Mouse (Mus musculus): Measurements from ENCODE around the gene Gad1.

The Gad1 gene

DNA sequence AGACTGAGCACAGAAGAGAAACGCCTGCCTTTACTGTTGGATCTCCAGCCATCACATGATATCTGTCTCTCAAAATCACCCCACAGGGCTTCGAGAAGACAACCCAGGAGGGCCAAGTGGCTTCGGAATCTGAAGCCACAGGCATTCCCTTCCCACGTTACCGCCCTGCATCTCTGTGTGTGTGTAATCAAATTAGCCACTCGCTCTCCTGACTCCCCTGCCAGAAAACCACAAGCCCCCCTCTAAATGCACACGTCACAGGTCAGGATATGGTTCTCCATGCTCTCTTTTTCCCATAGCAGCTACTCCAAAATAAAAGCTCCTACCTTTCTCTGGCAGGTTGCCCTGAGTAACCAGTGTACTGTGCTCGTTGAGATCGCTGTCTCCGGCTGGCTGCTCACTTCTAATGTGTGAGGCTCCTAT, 76.5 kb downstream of the Gad1 start:
- peak; percentile 47 for DNase-seq (ENCODE audit: low read depth, low spot score)
- Histone ChIP-seq H3K36me3 (ENCODE audit: control insufficient read depth, insufficient read depth, low read length, poor library complexity, severe bottlenecking) (no peaks in the 10 kb centered on the region), H3K27me3 (ENCODE audit: control insufficient read depth, insufficient read depth, low read length, poor library complexity, severe bottlenecking) (no peaks in the 10 kb centered on the region)

DNA sequence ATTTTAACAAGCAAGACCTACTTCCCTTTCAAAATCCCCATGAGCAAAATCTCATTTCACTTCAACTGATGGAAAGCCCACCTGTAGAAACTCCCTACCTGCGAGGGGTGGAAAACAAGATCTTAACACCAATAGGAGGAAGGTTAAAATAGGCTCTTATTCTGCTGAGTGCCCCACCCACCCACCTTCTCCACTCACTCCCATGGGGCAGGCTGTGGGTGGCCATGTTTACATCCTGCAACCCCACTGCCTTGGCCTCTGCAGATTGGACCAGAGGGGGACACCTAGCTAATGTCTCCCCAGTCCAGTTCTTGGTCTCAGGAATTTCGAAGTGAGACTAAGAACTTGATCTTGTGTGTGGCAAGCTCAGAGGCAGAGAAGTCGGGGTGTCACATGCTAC, 77.0 kb downstream of the Gad1 start:
- DNase-seq (ENCODE audit: low read depth, low spot score), result peak; percentile 63
- Histone ChIP-seq H3K27me3 (ENCODE audit: control insufficient read depth, insufficient read depth, low read length, poor library complexity, severe bottlenecking) (no peaks in the 10 kb centered on the region), H3K36me3 (ENCODE audit: control insufficient read depth, insufficient read depth, low read length, poor library complexity, severe bottlenecking) (no peaks in the 10 kb centered on the region)

DNA sequence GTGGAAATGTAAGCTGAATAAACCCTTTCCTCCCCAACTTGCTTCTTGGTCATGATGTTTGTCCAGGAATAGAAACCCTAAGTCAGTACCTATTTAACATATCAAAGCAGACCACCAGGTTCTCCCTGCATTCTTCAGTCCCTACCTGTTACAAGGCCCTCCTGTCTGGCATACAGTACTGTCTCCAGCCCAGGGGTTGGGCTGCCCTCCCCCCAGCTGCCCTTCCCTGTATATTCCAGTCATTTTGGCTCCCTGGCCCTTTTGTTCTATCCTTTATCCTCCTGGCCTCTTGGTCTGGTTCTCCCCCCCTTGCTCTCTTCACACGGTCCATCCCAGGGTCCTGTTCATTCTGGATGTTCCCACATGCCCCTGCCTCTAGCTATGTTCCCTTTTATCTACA, 78.4 kb downstream of the Gad1 start:
- H3K36me3 ChIP-seq (ENCODE audit: control insufficient read depth, insufficient read depth, low read length, poor library complexity, severe bottlenecking), result no peaks in the 10 kb centered on the region
- no peaks in the 10 kb centered on the region for H3K27me3 ChIP-seq (ENCODE audit: control insufficient read depth, insufficient read depth, low read length, poor library complexity, severe bottlenecking)
- DNase-seq (ENCODE audit: low read depth, low spot score), result no peak

DNA sequence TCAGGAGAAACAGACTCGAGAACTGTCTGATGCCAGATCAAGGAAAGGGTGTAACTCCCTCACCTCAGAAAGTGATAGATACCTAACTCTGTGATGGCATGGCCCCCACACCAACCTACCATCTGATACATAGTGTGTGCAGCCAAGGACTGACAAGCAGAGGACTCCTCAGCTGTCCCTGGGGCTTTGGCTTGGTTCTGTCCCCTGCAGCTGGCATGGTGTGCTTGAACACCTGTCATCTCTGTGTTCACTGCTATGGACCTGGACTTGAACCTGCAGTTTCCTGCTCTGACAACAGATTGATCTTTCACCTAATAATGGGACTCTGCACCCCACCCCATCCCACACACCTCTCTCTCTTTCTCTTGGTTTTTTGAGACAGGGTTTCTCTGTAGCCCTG, 79.5 kb downstream of the Gad1 start:
- DNase-seq (ENCODE audit: low read depth, low spot score), result no peak
- H3K27me3 ChIP-seq (ENCODE audit: control insufficient read depth, insufficient read depth, low read length, poor library complexity, severe bottlenecking), result no peaks in the 10 kb centered on the region
- H3K36me3 ChIP-seq (ENCODE audit: control insufficient read depth, insufficient read depth, low read length, poor library complexity, severe bottlenecking), result no peaks in the 10 kb centered on the region

DNA sequence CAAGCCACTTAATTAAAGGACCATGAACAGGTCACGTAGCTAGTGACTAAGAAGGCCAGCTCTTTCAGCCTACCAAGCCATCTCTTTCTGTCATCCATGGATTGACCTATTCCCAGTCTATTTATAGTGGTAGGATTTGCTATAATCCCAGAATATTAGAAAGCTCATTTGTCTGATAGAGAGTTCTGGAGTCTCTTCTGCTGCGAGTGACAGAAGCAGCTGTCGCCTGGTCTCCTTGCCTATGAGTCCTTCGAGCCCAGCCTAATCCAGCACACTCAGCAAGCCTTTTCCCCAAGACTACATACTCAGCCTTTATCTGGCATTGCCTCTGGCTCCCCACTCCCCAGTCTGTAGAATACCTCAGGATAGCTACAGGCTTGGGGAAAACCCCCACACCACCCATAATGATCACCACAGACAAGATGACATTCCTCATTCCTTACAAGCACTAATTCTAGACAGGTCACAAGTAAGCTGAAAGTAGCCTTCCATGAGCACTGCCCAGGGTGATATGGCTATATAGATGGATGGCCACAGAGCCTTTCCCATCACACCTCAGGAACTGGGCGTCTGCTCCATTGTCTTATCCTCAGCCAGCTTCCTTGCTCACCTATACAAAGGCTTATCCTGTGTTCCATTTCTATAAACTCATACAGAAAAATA, 81.3 kb downstream of the Gad1 start:
- no peak for DNase-seq (ENCODE audit: low read depth, low spot score)
- Histone ChIP-seq H3K27me3 (ENCODE audit: control insufficient read depth, insufficient read depth, low read length, poor library complexity, severe bottlenecking) (no peaks in the 10 kb centered on the region), H3K36me3 (ENCODE audit: control insufficient read depth, insufficient read depth, low read length, poor library complexity, severe bottlenecking) (no peaks in the 10 kb centered on the region)

DNA sequence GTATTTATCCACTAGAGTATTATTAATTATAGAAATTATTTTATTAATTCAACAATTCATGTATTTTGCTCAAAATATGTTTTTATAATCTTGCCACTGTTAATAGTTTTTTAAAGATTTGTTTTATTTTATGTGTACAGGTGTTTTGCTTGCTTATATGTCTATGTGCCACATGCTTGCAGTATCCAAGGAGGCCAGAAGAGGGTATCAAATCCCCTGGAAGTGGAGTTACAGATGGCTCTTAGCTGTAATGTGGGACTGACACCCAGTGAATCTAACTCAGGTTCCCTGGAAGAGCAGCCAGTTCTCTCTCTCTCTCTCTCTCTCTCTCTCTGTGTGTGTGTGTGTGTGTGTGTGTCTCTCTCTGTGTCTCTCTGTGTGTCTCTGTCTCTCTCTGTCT, 88.1 kb downstream of the Gad1 start:
- no peaks in the 10 kb centered on the region for H3K36me3 ChIP-seq (ENCODE audit: control insufficient read depth, insufficient read depth, low read length, poor library complexity, severe bottlenecking)
- no peaks in the 10 kb centered on the region for H3K27me3 ChIP-seq (ENCODE audit: control insufficient read depth, insufficient read depth, low read length, poor library complexity, severe bottlenecking)
- DNase-seq (ENCODE audit: low read depth, low spot score), result no peak

DNA sequence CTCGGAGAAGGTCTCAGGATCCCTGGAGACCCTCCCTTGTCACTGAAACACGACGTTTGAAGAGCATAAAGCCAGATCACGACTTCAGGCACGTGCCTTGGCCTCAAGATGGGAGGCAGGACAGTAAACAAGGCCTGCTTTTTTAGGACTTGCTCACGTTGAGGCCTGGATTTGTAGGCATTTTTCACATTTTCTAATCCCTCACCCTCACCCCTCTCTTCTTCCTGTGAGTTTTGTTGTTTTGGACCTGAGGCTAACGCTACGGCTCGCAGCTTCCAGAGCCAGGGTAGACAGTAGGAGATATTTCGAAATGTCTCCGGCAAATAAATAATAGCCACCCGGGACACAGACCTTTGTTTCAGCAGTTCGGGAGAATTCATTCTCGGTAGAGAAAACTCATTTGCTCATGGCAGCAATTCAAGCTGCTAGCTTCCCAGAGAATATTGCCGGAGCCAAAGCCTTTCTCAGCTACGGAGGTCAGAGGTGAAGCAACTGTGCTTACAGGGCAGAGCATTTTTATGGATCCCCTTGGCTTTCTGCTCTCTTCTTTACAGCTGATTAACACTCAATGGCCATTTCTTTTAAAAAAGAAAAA, 90.2 kb downstream of the Gad1 start:
- DNase-seq (ENCODE audit: low read depth, low spot score), result no peak
- H3K27me3 ChIP-seq (ENCODE audit: control insufficient read depth, insufficient read depth, low read length, poor library complexity, severe bottlenecking), result no peaks in the 10 kb centered on the region

DNA sequence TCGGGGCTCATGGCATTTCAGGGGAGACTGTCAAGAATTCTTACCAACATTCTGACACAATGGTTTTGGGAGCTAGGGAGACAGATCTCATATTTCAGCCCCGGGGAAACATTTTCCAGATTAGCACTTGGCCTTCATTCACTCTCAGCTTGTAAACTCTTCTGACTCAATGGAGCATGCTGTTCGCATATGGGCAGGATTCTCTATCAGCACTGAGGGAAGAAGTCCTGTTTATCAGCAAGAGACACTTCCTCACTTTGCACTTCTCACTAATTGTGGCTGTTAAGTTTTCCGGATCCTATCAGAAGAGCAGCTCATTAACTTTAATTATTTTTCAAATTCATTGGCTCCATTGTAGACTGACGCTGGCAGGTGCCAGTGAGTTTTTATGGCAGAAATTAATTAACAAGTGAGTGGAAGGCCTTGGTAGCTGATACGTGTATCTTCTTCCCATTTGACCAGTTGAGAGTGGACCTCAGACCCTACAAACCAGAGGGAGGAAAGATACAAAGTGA, 92.5 kb downstream of the Gad1 start:
- no peaks in the 10 kb centered on the region for H3K36me3 ChIP-seq (ENCODE audit: control insufficient read depth, insufficient read depth, low read length, poor library complexity, severe bottlenecking)
- no peak for DNase-seq (ENCODE audit: low read depth, low spot score)
- no peaks in the 10 kb centered on the region for H3K27me3 ChIP-seq (ENCODE audit: control insufficient read depth, insufficient read depth, low read length, poor library complexity, severe bottlenecking)

More for the DNA sequence above, 90.2 kb downstream of the Gad1 start:
- no peaks in the 10 kb centered on the region for H3K36me3 ChIP-seq (ENCODE audit: control insufficient read depth, insufficient read depth, low read length, poor library complexity, severe bottlenecking)

DNA sequence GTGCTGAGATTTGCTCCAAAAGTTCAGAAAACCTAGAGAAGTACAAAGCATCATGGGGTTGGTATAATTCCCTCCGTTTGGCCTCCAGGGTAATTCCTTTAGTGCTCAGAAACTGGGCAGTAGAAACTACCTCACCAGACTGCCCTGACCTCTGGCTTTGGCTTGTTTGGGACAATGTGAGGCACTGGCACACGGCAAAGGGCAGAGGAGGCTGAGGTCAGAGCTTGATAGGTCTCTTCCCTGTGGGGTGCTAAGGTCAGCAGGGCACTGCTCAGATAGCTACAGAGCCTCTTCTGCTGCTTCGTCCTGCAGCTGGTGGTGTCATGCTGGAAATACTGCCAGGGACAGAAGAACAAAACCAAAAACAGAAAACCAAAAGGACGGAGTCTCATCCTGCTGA, 94.8 kb downstream of the Gad1 start:
- DNase-seq (ENCODE audit: low read depth, low spot score), result no peak
- Histone ChIP-seq H3K27me3 (ENCODE audit: control insufficient read depth, insufficient read depth, low read length, poor library complexity, severe bottlenecking) (no peaks in the 10 kb centered on the region), H3K36me3 (ENCODE audit: control insufficient read depth, insufficient read depth, low read length, poor library complexity, severe bottlenecking) (no peaks in the 10 kb centered on the region)

DNA sequence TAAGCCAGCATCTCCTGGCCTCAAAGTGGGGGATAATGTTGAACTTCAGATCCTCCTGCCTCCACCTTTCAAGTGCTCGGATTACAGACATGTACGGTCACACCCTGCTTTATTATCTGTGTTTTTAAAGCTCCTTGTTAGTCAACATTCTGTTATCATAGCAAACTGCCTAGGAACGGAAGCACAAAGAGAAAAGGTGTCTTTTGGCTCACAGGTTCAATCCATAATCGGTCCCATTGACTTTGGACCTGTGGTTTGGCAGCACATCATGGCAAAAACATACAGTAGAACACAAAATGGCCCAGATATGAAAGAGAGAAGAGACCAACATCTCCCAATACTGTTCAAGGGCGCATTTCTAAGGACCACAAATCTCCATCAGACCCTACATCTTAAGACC, 95.4 kb downstream of the Gad1 start:
- H3K36me3 ChIP-seq (ENCODE audit: control insufficient read depth, insufficient read depth, low read length, poor library complexity, severe bottlenecking), result no peaks in the 10 kb centered on the region
- no peak for DNase-seq (ENCODE audit: low read depth, low spot score)

DNA sequence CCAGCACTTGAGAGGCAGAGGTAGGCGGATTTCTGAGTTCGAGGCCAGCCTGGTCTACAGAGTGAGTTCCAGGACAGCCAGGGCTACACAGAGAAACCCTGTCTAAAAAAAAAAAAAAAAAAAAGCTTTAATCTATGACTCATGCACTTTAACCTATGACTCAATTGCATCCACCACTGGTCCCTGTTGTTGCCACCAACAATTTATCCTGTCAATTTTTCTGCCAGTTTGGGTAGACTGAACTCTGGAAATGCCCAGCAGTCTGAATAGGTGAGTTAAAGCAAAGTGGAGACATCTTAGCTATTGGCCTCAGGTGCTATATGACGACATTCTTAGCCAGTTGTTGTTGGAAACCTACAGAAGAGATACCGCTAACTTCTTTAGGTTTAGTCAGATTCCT, 96.6 kb downstream of the Gad1 start:
- H3K36me3 ChIP-seq (ENCODE audit: control insufficient read depth, insufficient read depth, low read length, poor library complexity, severe bottlenecking), result no peaks in the 10 kb centered on the region
- no peak for DNase-seq (ENCODE audit: low read depth, low spot score)
- H3K27me3 ChIP-seq (ENCODE audit: control insufficient read depth, insufficient read depth, low read length, poor library complexity, severe bottlenecking), result no peaks in the 10 kb centered on the region

More for the DNA sequence above, 95.4 kb downstream of the Gad1 start:
- no peaks in the 10 kb centered on the region for H3K27me3 ChIP-seq (ENCODE audit: control insufficient read depth, insufficient read depth, low read length, poor library complexity, severe bottlenecking)

All from splenic B cell, adult 2 months (primary cell).